Mouse (Mus musculus) hindbrain, embryonic 15.5 days (tissue): ENCODE measurements at regions not wholly inside any gene's neighbourhood (a gene's known extent, or its start where the extent isn't known, plus 50 kb on each side); places are given as distances from the start of the nearest gene placed in this dataset.
A peak's percentile ranks its signal among the peaks of the same experiment; 100 is the strongest.
"Not testable (repeated sequence)": the region's sequence is repeated elsewhere in the genome, so short reads cannot be mapped to it uniquely, and the experiment has no call there.

Experiments
- ATAC-seq: fragments of 200-750 bp; cut with Nextera tagmentation; 2 replicates; pipeline ENCODE4 v1.8.0; 2017; ENCODE audit warnings: low read depth, moderate number of reproducible peaks, moderate TSS enrichment; ENCODE audit not compliant: low FRiP score
- H3K27ac ChIP-seq: fragments of 300-500 bp; sonication (generic); replicated peaks from 2 replicates; pipeline ENCODE4 v1.5.1; 2015; ENCODE audit warnings: mild to moderate bottlenecking, inconsistent platforms
- H3K27me3 ChIP-seq: fragments of 300-500 bp; sonication (generic); 2 replicates; pipeline ENCODE4 v1.6.1; 2015; ENCODE audit warnings: control low read depth, inconsistent platforms
- H3K36me3 ChIP-seq: fragments of 300-500 bp; sonication (generic); 2 replicates; pipeline ENCODE4 v1.6.1; 2015; ENCODE audit warnings: control low read depth, inconsistent platforms
- H3K4me1 ChIP-seq: fragments of 300-500 bp; sonication (generic); replicated peaks from 2 replicates; pipeline ENCODE4 v1.6.1; 2015; ENCODE audit warnings: control low read depth, inconsistent platforms
- H3K4me2 ChIP-seq: fragments of 300-500 bp; sonication (generic); 2 replicates; pipeline ENCODE4 v1.6.1; 2015; ENCODE audit warnings: moderate library complexity, mild to moderate bottlenecking, inconsistent platforms
- H3K4me3 ChIP-seq: fragments of 300-500 bp; sonication (generic); 2 replicates; pipeline ENCODE4 v1.5.1; 2015; ENCODE audit warnings: mild to moderate bottlenecking, inconsistent platforms
- H3K9ac ChIP-seq: fragments of 300-500 bp; sonication (generic); 2 replicates; pipeline ENCODE4 v1.6.1; 2015; ENCODE audit warnings: inconsistent platforms
- H3K9me3 ChIP-seq: fragments of 300-500 bp; sonication (generic); 2 replicates; pipeline ENCODE4 v1.6.1; 2016; ENCODE audit warnings: control low read depth, inconsistent platforms
- whole genome bisulfite sequencing: fragments of 180-500 bp; shearing (Covaris S2); methylation state at CpG from one replicate; pipeline ENCODE4 v1.1.7; 2015; 5-methylcytosine and 5-hydroxymethylcytosine counted together

DNA sequence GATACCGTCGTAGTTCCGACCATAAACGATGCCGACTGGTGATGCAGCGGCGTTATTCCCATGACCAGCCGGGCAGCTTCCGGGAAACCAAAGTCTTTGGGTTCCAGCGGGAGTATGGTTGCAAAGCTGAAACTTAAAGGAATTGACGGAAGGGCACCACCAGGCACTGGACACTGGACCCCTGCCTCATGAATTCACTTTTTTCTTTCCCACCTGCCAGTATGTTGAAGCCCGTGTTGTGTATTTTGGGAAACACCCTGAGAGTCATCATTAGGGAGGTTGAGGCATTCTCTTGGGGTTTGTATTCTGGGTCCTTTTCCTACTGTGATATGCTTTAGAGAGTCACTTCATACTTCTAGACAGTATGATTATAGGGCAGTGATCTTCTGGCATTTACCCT is 197.9 kb downstream of the Samd9l start:
- H3K36me3 ChIP-seq = not testable (repeated sequence)
- WGBS = 49% methylated on average over 12 of the region's 12 CpGs

DNA sequence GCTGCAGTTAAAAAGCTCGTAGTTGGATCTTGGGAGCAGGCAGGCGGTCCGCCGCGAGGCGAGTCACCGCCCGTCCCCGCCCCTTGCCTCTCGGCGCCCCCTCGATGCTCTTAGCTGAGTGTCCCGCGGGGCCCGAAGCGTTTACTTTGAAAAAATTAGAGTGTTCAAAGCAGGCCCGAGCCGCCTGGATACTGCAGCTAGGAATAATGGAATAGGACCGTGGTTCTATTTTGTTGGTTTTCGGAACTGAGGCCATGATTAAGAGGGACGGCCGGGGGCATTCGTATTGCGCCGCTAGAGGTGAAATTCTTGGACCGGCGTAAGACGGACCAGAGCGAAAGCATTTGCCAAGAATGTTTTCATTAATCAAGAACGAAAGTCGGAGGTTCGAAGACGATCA is 198.3 kb downstream of the Samd9l start:
- no peak for ATAC-seq
- H3K9ac ChIP-seq = no peak overlapping the region

More for the DNA sequence above, 197.9 kb downstream of the Samd9l start:
- not testable (repeated sequence) for H3K9ac ChIP-seq, H3K9me3 ChIP-seq, H3K27ac ChIP-seq, H3K4me1 ChIP-seq, H3K4me3 ChIP-seq, H3K27me3 ChIP-seq, H3K4me2 ChIP-seq, ATAC-seq

GRCm38 (mm10) chr6:3200586-3200985 is 198.8 kb downstream of the Samd9l start:
- H3K36me3 ChIP-seq, ATAC-seq, H3K27ac ChIP-seq, H3K4me2 ChIP-seq, H3K9me3 ChIP-seq, H3K4me3 ChIP-seq, H3K27me3 ChIP-seq, H3K4me1 ChIP-seq, H3K9ac ChIP-seq: not testable (repeated sequence)
- 81% methylated on average over 18 of the region's 18 CpGs for WGBS

More for the DNA sequence above, 198.3 kb downstream of the Samd9l start:
- no peaks in the 10 kb centered on the region for H3K36me3 ChIP-seq
- WGBS = 60% methylated on average over 33 of the region's 33 CpGs
- no peak overlapping the region for H3K4me2 ChIP-seq
- H3K27ac ChIP-seq = no peak overlapping the region
- H3K4me3 ChIP-seq = no peak overlapping the region
- H3K9me3 ChIP-seq = no peaks in the 10 kb centered on the region
- H3K27me3 ChIP-seq = no peaks in the 10 kb centered on the region
- no peaks in the 10 kb centered on the region for H3K4me1 ChIP-seq

DNA sequence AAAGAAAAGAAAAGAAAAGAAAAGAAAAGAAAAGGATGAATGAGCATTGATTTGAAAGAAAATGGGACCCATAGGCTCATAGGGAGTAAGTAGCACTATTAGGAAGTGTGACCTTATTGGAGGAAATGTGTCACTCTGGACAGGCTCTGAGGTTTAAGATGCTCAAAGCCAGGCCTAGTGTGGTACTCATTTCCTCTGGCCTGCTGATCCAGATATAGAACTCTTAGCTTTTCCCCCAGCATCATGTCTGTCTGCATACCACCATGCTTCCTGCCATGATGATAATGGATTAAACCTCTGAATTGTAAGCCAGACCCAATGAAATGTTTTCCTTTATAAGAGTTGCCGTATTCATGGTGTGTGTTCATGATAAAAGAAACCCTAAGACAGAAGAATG is 206.9 kb downstream of the Samd9l start:
- not testable (repeated sequence) for H3K36me3 ChIP-seq, H3K27me3 ChIP-seq, H3K4me1 ChIP-seq, H3K27ac ChIP-seq, H3K9ac ChIP-seq, H3K9me3 ChIP-seq, H3K4me2 ChIP-seq, H3K4me3 ChIP-seq, ATAC-seq
- 62% methylated on average over 1 of the region's 1 CpGs for WGBS

- ATAC-seq = peak; percentile 73; the same call in 1 of the 2 replicates
- H3K4me3 ChIP-seq, H3K27me3 ChIP-seq, H3K36me3 ChIP-seq, H3K27ac ChIP-seq, H3K4me2 ChIP-seq, H3K4me1 ChIP-seq, H3K9me3 ChIP-seq, H3K9ac ChIP-seq: not testable (repeated sequence)
- WGBS = 90% methylated on average over 6 of the region's 6 CpGs
These were observed 207.5 kb downstream of the Samd9l start for GRCm38 (mm10) chr6:3191695-3192423.

DNA sequence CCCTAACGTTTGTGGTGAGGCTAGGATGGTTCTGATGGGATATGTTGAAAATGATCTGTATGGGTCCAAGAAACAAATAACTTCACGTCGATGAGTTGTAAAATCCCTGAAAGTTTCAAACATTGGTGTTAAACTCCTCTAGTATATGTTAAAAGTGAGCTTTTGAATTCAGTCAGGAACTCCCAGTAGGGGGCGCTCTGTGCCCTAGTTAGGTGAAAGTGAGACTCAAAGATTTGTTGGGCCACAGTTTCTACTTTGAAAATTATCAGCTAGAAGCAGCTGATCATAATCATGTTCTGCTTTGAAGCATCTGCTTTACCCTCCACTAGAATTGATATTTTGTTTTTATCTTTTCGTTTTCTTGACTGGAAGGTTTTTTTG is 215.6 kb downstream of the Samd9l start:
- Histone ChIP-seq H3K4me2 (no peak overlapping the region), H3K4me3 (no peak overlapping the region), H3K9ac (no peak overlapping the region), H3K36me3 (no peaks in the 10 kb centered on the region), H3K4me1 (no peaks in the 10 kb centered on the region), H3K9me3 (peaks cover 16% of the 10 kb centered on the region), H3K27me3 (no peaks in the 10 kb centered on the region), H3K27ac (no peak overlapping the region)
- no peak; the same call in 1 of the 2 replicates for ATAC-seq
- 38% methylated on average over 5 of the region's 5 CpGs for WGBS

- ATAC-seq = peak; percentile 89
- peak overlapping the region; percentile 26 for H3K4me3 ChIP-seq
These were observed 216.2 kb downstream of the Samd9l start for GRCm38 (mm10) chr6:3182889-3183818.

GRCm38 (mm10) chr6:3182424-3182841 is 216.9 kb downstream of the Samd9l start:
- peak; percentile 80 for ATAC-seq
- not testable (repeated sequence) for H3K9ac ChIP-seq, H3K27me3 ChIP-seq, H3K36me3 ChIP-seq, H3K27ac ChIP-seq, H3K4me1 ChIP-seq
- WGBS = 38% methylated on average over 17 of the region's 17 CpGs
- H3K9me3 ChIP-seq = peaks cover 16% of the 10 kb centered on the region
- peak overlapping the region; percentile 26 for H3K4me3 ChIP-seq
- peak overlapping the region; percentile 49 for H3K4me2 ChIP-seq

More at GRCm38 (mm10) chr6:3182889-3183818, 216.2 kb downstream of the Samd9l start:
- Histone ChIP-seq H3K4me2 (peak overlapping the region; percentile 49), H3K9me3 (peaks cover 16% of the 10 kb centered on the region), H3K27ac (no peak overlapping the region), H3K27me3 (no peaks in the 10 kb centered on the region), H3K36me3 (no peaks in the 10 kb centered on the region), H3K9ac (no peak overlapping the region), H3K4me1 (no peaks in the 10 kb centered on the region)
- 45% methylated on average over 33 of the region's 33 CpGs for WGBS

DNA sequence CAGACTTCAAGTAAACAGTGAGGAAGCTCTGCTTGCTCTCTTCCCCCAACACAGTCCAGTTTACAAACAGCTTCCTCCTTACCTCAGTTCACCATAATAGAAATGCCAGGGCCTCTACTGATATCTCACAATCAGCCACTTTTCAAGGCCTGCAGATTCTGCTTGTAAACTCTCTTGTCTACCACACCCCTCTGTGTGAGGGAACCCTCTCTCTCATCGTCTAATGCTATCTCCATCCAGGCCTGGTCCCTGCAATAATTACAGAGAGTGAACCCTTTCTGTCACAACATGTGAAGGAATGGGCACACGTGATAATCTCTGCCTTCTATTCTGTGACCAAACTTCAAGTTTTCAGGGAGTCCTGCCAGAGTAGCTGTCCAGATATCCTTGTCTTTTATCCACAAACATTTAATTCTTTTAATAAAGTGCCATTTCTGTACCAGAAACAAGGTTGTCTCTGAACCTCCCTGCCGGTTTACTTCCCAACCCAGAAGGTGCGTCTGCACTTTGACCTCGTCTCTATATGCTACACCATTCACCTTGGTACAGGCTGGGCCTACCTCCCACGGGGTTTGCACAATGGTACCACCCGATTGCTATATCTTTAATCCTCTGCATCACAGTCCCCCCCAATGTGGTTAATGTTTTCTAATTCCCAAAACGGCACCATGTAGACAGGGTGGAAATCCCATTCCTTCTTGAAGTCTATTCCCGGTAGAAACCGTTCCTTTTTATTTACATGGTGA is 219.6 kb downstream of the Samd9l start:
- not testable (repeated sequence) for H3K4me1 ChIP-seq, H3K27ac ChIP-seq, H3K36me3 ChIP-seq, H3K9ac ChIP-seq, H3K27me3 ChIP-seq, H3K4me3 ChIP-seq, H3K4me2 ChIP-seq, ATAC-seq
- WGBS = 84% methylated on average over 8 of the region's 10 CpGs
- peaks cover 16% of the 10 kb centered on the region for H3K9me3 ChIP-seq

GRCm38 (mm10) chr6:3169479-3169878 is 229.9 kb downstream of the Samd9l start:
- H3K27me3 ChIP-seq, H3K4me3 ChIP-seq, H3K9me3 ChIP-seq, H3K9ac ChIP-seq, H3K36me3 ChIP-seq, H3K27ac ChIP-seq, ATAC-seq, H3K4me2 ChIP-seq, H3K4me1 ChIP-seq: not testable (repeated sequence)
- WGBS = 86% methylated on average over 4 of the region's 4 CpGs

DNA sequence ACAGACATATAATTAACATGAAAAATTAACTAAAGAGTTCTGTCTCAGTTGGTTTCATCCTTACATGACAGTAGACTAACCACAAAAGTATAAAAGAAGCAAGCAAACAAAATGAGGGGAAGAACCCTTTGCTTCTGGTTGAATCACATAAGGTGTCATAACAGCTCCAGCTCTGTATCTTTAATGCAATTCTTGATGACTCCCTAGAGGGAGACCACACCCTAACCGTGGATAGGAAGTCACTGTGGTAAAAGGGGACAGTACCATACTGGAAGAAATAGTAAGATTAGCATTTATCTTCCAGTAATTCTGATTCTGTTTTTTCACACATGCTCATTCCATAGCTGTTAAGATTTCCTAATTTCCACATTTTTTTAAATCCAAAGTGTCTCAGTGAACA is 233.2 kb downstream of the Samd9l start:
- not testable (repeated sequence) for H3K9me3 ChIP-seq, H3K4me2 ChIP-seq, H3K9ac ChIP-seq, H3K27me3 ChIP-seq, H3K4me3 ChIP-seq, H3K36me3 ChIP-seq, H3K4me1 ChIP-seq, ATAC-seq, H3K27ac ChIP-seq
- WGBS = 42% methylated on average over 1 of the region's 1 CpGs

GRCm38 (mm10) chr6:3151901-3152300 is 247.5 kb downstream of the Samd9l start:
- H3K27ac ChIP-seq, H3K9me3 ChIP-seq, H3K4me3 ChIP-seq, H3K4me2 ChIP-seq, H3K27me3 ChIP-seq, H3K4me1 ChIP-seq, H3K9ac ChIP-seq, ATAC-seq, H3K36me3 ChIP-seq: not testable (repeated sequence)
- 32% methylated on average over 2 of the region's 2 CpGs for WGBS
